Mouse (Mus musculus) ES-Bruce4 (cell line): ENCODE data around the gene Ap5b1.

Experiments used
- CTCF ChIP-seq: IDR thresholded peaks from one replicate; pipeline ENCODE4 v1.8.1; 2011; ENCODE audit warnings: low read depth, low read length
- POLR2A ChIP-seq: IDR thresholded peaks from one replicate; pipeline ENCODE4 v1.8.1; 2011; ENCODE audit warnings: low read length; ENCODE audit not compliant: insufficient read depth

- TF ChIP-seq CTCF (no peak), POLR2A (no peak)
These were observed 7.5 kb downstream of the Ap5b1 start for GRCm38 (mm10) chr19:5575336-5575735.
